Mouse (Mus musculus) midbrain, postnatal 0 days (tissue): ENCODE measurements around the gene Fgf22. TPM values are rescaled to one million over a fixed set of nuclear protein-coding genes. Genes with fewer than 3 reads are reported as not detected.
A peak's percentile ranks its signal among the peaks of the same experiment; 100 is the strongest.

Experiments used
- ATAC-seq: fragments of 200-750 bp; cut with Nextera tagmentation; 2 replicates; pipeline ENCODE4 v1.8.0; 2017; ENCODE audit warnings: moderate number of reproducible peaks, mild to moderate bottlenecking, moderate TSS enrichment, moderate library complexity; ENCODE audit not compliant: low FRiP score
- DNase-seq: peaks from one replicate; pipeline ENCODE4 v3.0.0-alpha.2; 2015; ENCODE audit warnings: low spot score
- H3K27ac ChIP-seq: fragments of 300-500 bp; sonication (generic); 2 replicates; pipeline ENCODE4 v1.5.1; 2014; ENCODE audit warnings: low read depth, mild to moderate bottlenecking, low read length, mixed read lengths
- H3K27me3 ChIP-seq: fragments of 300-500 bp; sonication (generic); 2 replicates; pipeline ENCODE4 v1.6.1; 2014; ENCODE audit warnings: low read length, control low read depth, mixed read lengths; ENCODE audit not compliant: insufficient read depth
- H3K36me3 ChIP-seq: fragments of 300-500 bp; sonication (generic); 2 replicates; pipeline ENCODE4 v1.6.1; 2014; ENCODE audit warnings: low read length, control low read depth, mixed read lengths; ENCODE audit not compliant: insufficient read depth
- H3K4me1 ChIP-seq: fragments of 300-500 bp; sonication (generic); 2 replicates; pipeline ENCODE4 v1.6.1; 2014; ENCODE audit warnings: mild to moderate bottlenecking, control low read depth, antibody characterized with exemption, low read length, mixed read lengths; ENCODE audit not compliant: insufficient read depth
- H3K4me2 ChIP-seq: fragments of 300-500 bp; sonication (generic); 2 replicates; pipeline ENCODE4 v1.6.1; 2014; ENCODE audit warnings: low read depth, mild to moderate bottlenecking, low read length, mixed read lengths; ENCODE audit not compliant: poor library complexity, severe bottlenecking
- H3K4me3 ChIP-seq: fragments of 300-500 bp; sonication (generic); 2 replicates; pipeline ENCODE4 v1.5.1; 2014; ENCODE audit warnings: low read depth, mild to moderate bottlenecking, low read length, moderate library complexity
- H3K9ac ChIP-seq: fragments of 300-500 bp; sonication (generic); replicated peaks from 2 replicates; pipeline ENCODE4 v1.6.1; 2014; ENCODE audit warnings: mild to moderate bottlenecking, low read length, moderate library complexity, mixed read lengths; ENCODE audit not compliant: poor library complexity, severe bottlenecking
- H3K9me3 ChIP-seq: fragments of 300-500 bp; sonication (generic); 2 replicates; pipeline ENCODE4 v1.6.1; 2016; ENCODE audit warnings: low read length, control low read depth
- CTCF ChIP-seq: IDR thresholded peaks from 2 replicates; pipeline ENCODE4 v1.5.1; 2016; ENCODE audit warnings: antibody characterized with exemption, mild to moderate bottlenecking
- WGBS: fragments of 180-500 bp; shearing (Covaris S2); extraction: QIAGEN DNeasy Blood & Tissue Kit; methylation state at CpG from one replicate; pipeline ENCODE4 v1.1.7; 2014; 5-methylcytosine and 5-hydroxymethylcytosine counted together
- polyA plus RNA-seq: library from polyadenylated mRNA; unstranded; fragments of >200 nt; fragmentation: Nextera tagmentation; extraction: Ambion mirVana; gene quantifications from 2 replicates; pipeline ENCODE4 v1.2.1, GENCODE M21; 2015
- total RNA-seq: library from RNA; depleted of rRNA; stranded (reverse); fragments of >200 nt; gene quantifications from 2 replicates; pipeline ENCODE4 v1.2.3, GENCODE M21; 2014; rRNA removed

Fgf22 gene
- total RNA-seq (1.7 and 2.2 TPM in 2 replicates), polyA plus RNA-seq (3.1 and 4.0 TPM in 2 replicates)

- peak; percentile 84 for ATAC-seq
- peaks cover 28% of the 10 kb centered on the region for H3K36me3 ChIP-seq
- H3K4me2 ChIP-seq = peak within 1 kb of the TSS; percentile 75
- no peak for TF ChIP-seq CTCF
- peak; percentile 64 for DNase-seq
- peak within 1 kb of the TSS; percentile 42 for H3K4me3 ChIP-seq
- peak within 1 kb of the TSS; percentile 51 for H3K9ac ChIP-seq
- no peak within 1 kb of the TSS for H3K27ac ChIP-seq
- H3K9me3 ChIP-seq = no peaks in the 10 kb centered on the region
- H3K4me1 ChIP-seq = 0 out of 2 replicates have a peak, but pooled peaks cover 3% of the 10 kb centered on the region
- under 1% methylated on average over 36 of the region's 36 CpGs for WGBS
- H3K27me3 ChIP-seq = no peaks in the 10 kb centered on the region
Observed at GRCm38 (mm10) chr10:79754856-79755516, at the start of gene Fgf22. Gene Fgf22 (plus strand): TSS chr10:79755076.

- Histone ChIP-seq H3K9ac (peak overlapping the region; percentile 75; the same call in 1 of the 2 replicates), H3K27ac (no peak overlapping the region), H3K36me3 (peaks cover 28% of the 10 kb centered on the region), H3K4me1 (peaks cover 11% of the 10 kb centered on the region; the same call in 1 of the 2 replicates), H3K4me2 (peak overlapping the region; percentile 89), H3K27me3 (no peaks in the 10 kb centered on the region), H3K4me3 (peak overlapping the region; percentile 54), H3K9me3 (no peaks in the 10 kb centered on the region)
- DNase-seq (no peak), ATAC-seq (no peak)
- TF ChIP-seq CTCF = no peak
- WGBS = 86% methylated on average over 5 of the region's 5 CpGs
Observed at GRCm38 (mm10) chr10:79705951-79706350, 48.9 kb upstream of the Fgf22 start.

GRCm38 (mm10) chr10:79706406-79707094 lies 48.3 kb upstream of the Fgf22 start:
- H3K36me3 ChIP-seq = peaks cover 34% of the 10 kb centered on the region
- 83% methylated on average over 5 of the region's 5 CpGs for WGBS
- H3K4me3 ChIP-seq = peak overlapping the region; percentile 54
- peak overlapping the region; percentile 34 for H3K9ac ChIP-seq
- peak overlapping the region; percentile 89 for H3K4me2 ChIP-seq
- H3K4me1 ChIP-seq = peaks cover 11% of the 10 kb centered on the region; the same call in 1 of the 2 replicates
- ATAC-seq = no peak
- H3K27ac ChIP-seq = no peak overlapping the region
- TF ChIP-seq CTCF = no peak
- no peak for DNase-seq
- H3K27me3 ChIP-seq = no peaks in the 10 kb centered on the region
- no peaks in the 10 kb centered on the region for H3K9me3 ChIP-seq

DNA sequence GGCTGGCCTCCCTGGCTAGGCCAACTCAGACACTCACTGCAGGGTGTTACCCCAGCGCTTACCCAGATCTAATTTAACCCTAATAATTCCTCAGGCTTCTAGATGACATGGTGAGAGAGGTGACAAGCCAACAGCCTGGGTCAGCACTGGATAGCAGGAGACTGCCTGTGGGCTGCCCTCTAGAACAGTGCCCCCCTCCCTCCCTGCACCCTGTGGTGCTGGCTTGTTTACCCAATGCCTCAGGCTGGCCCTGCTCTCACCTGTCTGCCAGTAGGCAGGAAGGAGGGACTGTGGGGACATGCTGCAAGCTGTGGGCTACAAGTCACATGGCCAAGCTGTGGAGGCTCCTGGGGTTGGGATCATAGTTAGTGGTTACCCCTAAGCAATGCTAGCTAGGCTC lies 47.7 kb upstream of the Fgf22 start:
- Histone ChIP-seq H3K27ac (no peak overlapping the region), H3K4me2 (peak overlapping the region; percentile 89; the same call in 1 of the 2 replicates), H3K9me3 (no peaks in the 10 kb centered on the region), H3K4me3 (peak overlapping the region; percentile 54; the same call in 1 of the 2 replicates), H3K36me3 (peaks cover 37% of the 10 kb centered on the region), H3K4me1 (peaks cover 11% of the 10 kb centered on the region; the same call in 1 of the 2 replicates), H3K27me3 (no peaks in the 10 kb centered on the region), H3K9ac (no peak overlapping the region)
- DNase-seq (no peak), ATAC-seq (no peak)
- WGBS = 89% methylated on average over 1 of the region's 1 CpGs
- TF ChIP-seq CTCF = no peak

GRCm38 (mm10) chr10:79707759-79708158 lies 47.1 kb upstream of the Fgf22 start:
- no peak for DNase-seq
- TF ChIP-seq CTCF = no peak
- Histone ChIP-seq H3K9ac (no peak overlapping the region), H3K4me1 (peaks cover 11% of the 10 kb centered on the region; the same call in 1 of the 2 replicates), H3K4me3 (no peak overlapping the region), H3K27ac (no peak overlapping the region), H3K27me3 (no peaks in the 10 kb centered on the region), H3K36me3 (peaks cover 37% of the 10 kb centered on the region), H3K9me3 (no peaks in the 10 kb centered on the region), H3K4me2 (no peak overlapping the region)
- no peak for ATAC-seq
- WGBS = 65% methylated on average over 4 of the region's 4 CpGs

- no peak for DNase-seq
- H3K4me2 ChIP-seq = peak overlapping the region; percentile 18; the same call in 1 of the 2 replicates
- ATAC-seq = no peak
- no peaks in the 10 kb centered on the region for H3K9me3 ChIP-seq
- no peak overlapping the region for H3K27ac ChIP-seq
- WGBS = 95% methylated on average over 21 of the region's 21 CpGs
- TF ChIP-seq CTCF = no peak
- peaks cover 11% of the 10 kb centered on the region; the same call in 1 of the 2 replicates for H3K4me1 ChIP-seq
- H3K9ac ChIP-seq = no peak overlapping the region
- H3K4me3 ChIP-seq = no peak overlapping the region
- H3K36me3 ChIP-seq = peaks cover 37% of the 10 kb centered on the region
- H3K27me3 ChIP-seq = no peaks in the 10 kb centered on the region
Observed at GRCm38 (mm10) chr10:79708668-79709067, 46.2 kb upstream of the Fgf22 start.
